Mouse (Mus musculus) gonadal fat pad, adult 2 months (tissue): ENCODE data around the gene Syt2. TPM values are rescaled to one million over a fixed set of nuclear protein-coding genes. Genes with fewer than 3 reads are reported as not detected.

Source experiments
- DNase-seq: peaks from one replicate; pipeline ENCODE4 v3.0.0-alpha.2; 2012; ENCODE audit warnings: low read depth
- polyA plus RNA-seq: library from polyadenylated mRNA; depleted of rRNA; stranded (reverse); fragments of >200 nt; gene quantifications from 2 replicates; pipeline ENCODE4 v1.2.3, GENCODE M21; 2012

Syt2 gene
- polyA plus RNA-seq, 1 experiment = 1.5 TPM

GRCm38 (mm10) chr1:134741946-134742661 lies 95.6 kb downstream of the Syt2 start:
- no peak for DNase-seq

DNA sequence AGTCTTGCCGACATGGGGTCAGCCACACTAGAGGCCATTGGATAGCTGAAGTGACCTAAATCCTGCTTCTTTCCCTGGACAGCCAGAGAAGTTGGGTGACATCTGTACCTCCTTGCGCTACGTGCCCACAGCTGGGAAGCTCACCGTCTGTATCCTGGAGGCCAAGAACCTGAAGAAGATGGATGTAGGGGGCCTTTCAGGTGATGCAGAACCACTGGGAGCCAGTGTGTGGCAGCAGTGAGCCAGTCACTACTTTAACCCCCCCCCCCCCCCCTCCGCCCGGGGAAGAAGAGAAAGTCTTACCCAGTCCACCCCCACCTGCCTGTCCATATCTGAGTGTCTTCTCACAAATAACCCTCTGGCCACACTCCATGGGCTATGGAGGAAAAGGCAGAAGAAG lies 99.2 kb downstream of the Syt2 start:
- no peak for DNase-seq

- no peak for DNase-seq
Measured at GRCm38 (mm10) chr1:134747236-134748174, 101.0 kb downstream of the Syt2 start.

DNA sequence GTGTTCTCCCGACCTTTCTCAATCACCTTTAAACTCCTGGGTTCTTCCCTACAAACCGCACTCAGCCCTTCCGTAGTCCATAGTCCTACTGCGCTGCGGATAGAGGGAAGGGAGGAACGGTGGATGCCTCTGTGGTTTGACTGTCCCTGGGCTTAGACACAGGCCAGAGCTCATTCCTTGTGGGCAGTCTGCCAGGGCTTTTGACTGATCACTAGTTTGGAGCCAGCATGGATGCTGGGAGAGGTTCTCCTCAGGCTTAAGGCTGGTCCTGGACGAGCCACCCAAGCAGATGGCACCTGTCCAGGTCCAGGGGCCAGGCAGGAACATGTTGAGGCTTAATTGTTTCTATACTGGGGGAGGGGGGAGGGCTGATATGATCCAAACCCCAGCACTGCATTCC lies 103.4 kb downstream of the Syt2 start:
- no peak for DNase-seq

- DNase-seq = no peak
Measured at GRCm38 (mm10) chr1:134752447-134752846, 106.0 kb downstream of the Syt2 start.

DNA sequence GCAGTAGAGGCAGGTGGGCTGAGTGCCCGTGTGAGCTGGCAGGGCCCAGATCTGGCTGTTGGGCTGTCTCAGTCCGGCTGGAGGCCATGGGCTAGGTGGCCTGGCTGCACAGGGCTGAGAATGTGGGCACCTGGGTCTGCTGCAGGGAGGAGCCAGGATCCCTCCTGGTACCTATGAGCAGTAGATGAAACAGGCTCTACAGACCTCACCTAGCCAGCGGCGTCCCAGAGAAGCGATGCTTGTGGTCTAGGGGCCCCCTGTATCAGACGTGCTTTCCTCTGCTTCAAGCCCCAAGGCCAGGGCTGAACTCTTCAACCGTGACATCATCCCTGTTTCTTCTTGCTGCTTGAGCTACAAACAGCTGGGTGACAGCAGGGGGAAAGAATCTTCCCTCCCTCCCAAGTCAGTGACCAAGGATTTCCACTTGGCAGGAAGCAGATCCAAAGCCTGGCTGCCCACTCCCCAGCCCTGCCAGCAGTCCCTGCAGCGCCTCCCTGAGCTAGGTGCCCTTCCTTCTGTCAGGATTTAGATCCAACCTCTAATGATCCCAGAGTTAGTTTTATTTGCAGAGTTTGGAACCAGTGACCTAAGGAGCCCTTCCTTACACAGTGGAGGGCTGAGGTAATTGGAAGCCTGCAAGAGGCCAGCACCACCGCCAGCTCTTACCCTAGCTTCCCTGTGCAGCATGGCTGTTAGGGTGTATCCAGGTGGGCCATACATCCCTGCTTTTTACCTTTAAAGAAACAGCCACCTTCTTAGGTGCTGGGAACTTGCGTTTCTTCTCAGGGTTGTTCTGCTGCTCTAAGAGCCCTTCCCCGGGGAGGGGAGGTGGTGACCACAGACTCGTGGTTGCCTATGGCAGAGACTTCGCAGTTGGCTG lies 107.5 kb downstream of the Syt2 start:
- no peak for DNase-seq

GRCm38 (mm10) chr1:134754818-134755217 lies 108.3 kb downstream of the Syt2 start:
- no peak for DNase-seq

GRCm38 (mm10) chr1:134755548-134756189 lies 109.2 kb downstream of the Syt2 start:
- DNase-seq = no peak

DNA sequence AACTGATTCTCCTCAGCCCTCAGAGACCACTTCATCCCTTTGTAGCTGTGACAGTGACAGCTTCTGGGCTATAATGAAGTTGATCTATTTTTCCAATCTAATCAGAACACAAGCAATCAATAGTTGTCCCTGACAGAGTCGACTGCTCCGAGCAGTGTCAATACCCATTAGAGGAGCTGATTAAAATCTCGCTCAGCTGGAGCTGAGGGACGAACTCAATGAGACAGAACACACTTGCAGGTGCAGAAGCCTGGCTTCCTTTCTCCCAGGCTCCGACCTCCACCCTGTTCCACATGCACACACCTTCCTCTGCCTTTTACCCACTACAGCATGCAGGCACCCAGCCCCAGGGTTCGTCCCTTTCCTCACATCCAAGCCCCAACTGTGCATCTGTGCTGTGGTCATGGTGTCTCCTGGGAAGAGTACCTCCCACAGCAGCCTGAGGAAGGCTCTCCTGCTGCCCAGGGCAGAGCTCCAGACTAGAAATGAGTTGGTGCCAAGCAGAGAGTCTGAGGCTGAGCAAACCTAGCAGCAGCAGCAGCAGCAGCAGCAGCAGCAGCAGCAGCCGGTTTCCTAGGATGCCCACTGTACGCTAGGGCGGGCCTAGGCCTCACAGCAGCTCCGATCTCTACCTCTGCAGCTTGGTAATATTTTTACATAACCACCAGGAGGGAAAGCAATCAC lies 109.9 kb downstream of the Syt2 start:
- DNase-seq = no peak

DNA sequence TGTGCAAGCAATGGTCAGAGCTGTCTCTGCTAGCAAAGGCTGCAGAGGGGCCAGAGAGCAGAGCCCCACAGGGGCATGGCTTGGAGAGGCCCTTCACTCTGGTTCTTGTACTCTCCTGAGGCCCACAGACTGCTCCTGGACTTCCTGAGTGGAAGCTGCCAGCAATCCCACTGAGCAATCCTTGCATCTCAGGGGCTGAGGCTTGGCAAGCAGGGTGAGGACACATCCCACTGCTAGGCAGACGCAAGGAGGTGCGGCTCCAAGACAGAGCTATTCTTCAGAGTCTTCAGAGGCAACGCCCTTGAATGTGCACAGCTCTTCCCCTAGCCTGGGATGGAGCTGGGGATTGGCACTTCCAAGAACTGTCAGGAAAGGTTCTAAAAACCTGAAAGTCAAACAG lies 110.8 kb downstream of the Syt2 start:
- DNase-seq = no peak

DNA sequence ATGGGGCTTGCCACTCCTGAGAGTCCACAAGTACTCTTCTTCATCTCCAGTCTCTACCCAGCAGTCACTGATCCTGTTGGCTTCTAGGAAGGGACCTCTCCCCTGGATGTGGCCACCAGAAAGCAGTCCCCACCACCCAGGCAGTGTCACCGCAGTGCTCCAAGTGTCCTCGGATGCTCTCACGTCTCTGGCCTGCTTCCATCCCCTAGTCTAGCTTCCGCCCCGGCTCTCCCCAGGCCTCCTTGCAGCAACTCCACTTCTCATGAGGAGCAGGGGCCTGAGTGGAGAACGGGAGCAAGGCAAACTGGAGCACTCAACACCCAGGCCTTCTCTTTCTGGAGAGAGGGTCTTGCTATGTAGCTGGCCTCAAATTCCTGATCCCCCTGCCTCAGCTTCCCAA lies 112.7 kb downstream of the Syt2 start:
- DNase-seq = no peak

- DNase-seq = no peak
Measured at GRCm38 (mm10) chr1:134760642-134761041, 114.2 kb downstream of the Syt2 start.

- no peak for DNase-seq
Measured at GRCm38 (mm10) chr1:134761534-134761933, 115.1 kb downstream of the Syt2 start.

DNA sequence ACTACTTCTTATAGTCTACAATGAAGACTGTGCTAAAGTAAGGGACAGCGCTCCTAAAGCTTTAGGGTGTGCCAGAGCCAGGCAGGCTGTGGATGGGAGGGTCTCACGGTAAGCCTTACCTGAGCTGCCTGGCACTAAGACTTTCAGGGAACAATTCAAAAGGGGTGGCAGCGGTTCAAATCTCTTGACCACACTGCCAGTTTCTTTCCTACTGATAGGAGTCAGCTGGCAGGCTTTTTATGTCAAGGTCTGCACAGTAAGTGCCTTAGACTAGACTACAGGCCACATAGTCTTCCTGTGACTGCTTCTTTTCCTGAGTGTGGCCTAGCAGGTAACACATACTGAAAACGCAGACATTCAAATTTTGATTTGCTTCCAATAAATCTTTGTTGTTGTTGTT lies 116.8 kb downstream of the Syt2 start:
- DNase-seq = no peak

DNA sequence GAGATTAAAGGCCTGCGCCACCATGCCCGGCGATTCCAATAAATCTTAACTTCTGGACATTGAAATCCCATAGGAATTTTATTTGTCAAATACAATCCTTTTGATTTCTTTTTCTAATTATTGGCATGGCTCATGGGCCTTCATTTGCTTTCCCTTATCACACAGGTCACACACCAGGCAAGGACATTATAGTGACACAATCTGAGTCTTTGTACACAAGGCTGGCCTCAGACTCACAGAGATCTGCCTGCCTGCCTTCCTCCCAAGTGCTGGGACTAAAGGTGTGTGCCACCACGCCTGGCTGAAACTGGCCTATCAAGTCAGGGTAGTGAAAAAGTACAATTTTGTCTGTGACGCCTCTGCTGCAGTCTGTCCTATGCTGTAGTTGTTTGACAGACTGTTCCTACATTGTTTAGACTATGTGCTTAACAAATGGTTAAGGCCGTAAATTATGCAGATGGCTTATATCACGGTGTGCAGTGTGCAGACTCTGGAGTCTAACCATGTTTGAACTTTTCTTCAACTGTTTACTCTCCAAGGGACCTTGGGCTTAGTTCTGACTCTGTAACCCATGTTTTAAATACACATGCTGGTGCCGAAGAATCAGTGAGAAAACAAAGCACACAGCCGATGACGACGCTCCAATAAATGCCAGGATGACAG lies 117.4 kb downstream of the Syt2 start:
- DNase-seq = no peak

DNA sequence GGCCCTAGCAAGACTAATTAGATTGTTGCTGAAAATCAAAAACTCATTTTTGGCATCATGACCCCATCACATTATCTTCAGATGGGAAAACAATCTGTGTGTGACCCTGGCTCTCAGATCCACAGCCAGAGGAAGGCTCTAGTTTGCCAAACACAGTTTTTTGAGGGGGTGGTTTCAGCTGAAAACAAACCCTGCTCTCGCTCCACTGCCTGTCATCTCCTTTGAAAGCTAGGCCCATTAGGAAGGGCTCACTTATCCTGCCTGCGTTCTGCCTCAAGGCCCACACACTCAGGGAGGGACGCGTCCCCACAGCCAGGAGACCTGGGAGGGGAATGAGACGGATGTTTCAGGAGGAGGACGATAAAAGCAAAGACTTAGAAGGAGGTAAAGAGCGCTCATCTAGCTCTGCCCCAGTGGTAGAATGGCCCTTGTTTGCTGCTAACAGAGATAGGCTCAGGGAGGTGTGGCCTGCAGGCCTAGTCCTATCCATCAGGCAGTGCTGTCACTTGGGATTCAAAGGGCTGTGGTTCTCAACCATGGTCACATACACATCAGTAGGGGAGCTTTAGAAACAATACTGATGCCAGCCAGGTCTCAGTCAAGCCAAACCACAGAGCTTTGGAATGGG lies 118.5 kb downstream of the Syt2 start:
- DNase-seq = no peak

- no peak for DNase-seq
Measured at GRCm38 (mm10) chr1:134766448-134766847, 120.0 kb downstream of the Syt2 start.

DNA sequence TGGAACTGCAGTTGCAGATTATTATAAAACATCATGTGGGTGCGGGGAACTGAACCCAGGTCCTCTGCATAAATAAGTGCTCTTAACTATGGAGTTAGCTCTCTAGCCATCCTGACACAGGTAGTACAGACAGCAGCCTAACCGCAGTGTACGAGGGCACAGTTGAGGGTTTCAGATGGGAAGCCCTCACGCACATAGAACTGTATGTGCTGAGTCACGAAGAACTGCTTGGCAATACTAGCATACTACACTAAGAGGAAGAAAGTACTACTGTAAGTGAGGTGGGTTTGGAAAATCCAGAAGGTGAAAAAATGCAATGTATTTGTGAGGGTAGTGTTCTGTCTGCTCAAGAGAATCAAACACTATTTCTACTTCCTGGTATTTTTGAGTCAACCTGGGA lies 123.8 kb downstream of the Syt2 start:
- DNase-seq = no peak

DNA sequence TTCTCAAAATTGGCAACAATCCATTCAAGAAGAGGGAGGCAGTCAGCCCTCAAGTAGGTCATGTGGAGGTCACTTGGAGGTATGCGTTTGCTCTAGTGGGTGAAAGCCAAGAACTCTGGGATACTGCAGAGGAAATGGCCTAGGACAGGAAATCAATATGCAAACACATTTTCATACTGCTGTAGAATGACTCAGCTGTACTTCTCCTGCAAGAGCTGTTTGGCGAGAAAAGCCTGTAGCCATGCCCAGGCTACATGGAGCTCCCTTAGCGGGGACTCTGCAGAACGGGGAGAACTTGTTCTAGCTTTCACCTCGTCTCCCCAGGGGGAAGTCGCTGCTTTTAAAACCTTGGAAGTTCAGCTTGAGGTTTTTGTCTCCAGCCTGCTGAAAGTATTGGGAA lies 124.9 kb downstream of the Syt2 start:
- peak; percentile 31 for DNase-seq

DNA sequence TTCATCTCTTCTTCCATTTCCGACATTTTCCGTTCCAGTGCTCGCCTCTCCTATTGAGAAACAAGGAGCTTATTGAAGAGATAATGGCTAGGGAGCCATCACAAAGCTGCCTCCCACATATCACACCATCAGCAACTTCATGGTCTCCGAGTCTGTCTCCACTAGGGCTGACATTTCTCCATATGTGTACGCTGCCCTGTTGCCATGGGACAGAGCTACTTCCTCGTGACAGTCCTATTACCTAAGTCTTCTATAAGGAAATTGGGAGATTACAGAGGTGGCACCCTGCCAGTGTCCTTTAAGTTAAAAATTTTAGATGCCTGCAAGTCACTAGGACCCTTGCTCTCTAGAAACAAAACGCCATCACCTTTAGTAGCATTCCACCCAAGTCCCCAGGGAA lies 125.5 kb downstream of the Syt2 start:
- DNase-seq = no peak
